Mouse (Mus musculus) lung, postnatal 0 days (tissue): Measurements from ENCODE around the gene Cdh13.

ENCODE experiments used
- CTCF ChIP-seq: IDR thresholded peaks from 2 replicates; pipeline ENCODE4 v1.5.1; 2016; ENCODE audit warnings: antibody characterized with exemption, mild to moderate bottlenecking
- EP300 ChIP-seq: IDR thresholded peaks from 2 replicates; pipeline ENCODE4 v1.6.1; 2016; ENCODE audit warnings: antibody characterized with exemption, mild to moderate bottlenecking, control low read depth

GRCm38 (mm10) chr8:118564024-118564423, 280.5 kb downstream of the Cdh13 start:
- TF ChIP-seq CTCF (no peak), EP300 (no peak)
